Mouse (Mus musculus): ENCODE measurements around the gene Eya3. TPM values are rescaled to one million over a fixed set of nuclear protein-coding genes. Genes with fewer than 3 reads are reported as not detected.

The Eya3 gene
- total and polyA plus RNA-seq, 3 experiments = 24.4 to 50.0 (median 31.0) TPM

- no peaks in the 10 kb centered on the region for H3K79me2 ChIP-seq (replicated peaks; ENCODE audit: control insufficient read depth, extremely low read depth, insufficient read depth, poor library complexity, severe bottlenecking)
- no peaks in the 10 kb centered on the region for H3K27me3 ChIP-seq (replicated peaks)
- H3K4me1 ChIP-seq (ENCODE audit: control insufficient read depth in 1 of 2, insufficient read depth in 2 of 2) = peaks cover 0 to 6% of the 10 kb centered on the region in 2 experiments; a peak in 2 of 4 replicates
- DNase-seq (ENCODE audit: extremely low read depth) = no peak
- no peak overlapping the region for H3K4me2 ChIP-seq (ENCODE audit: insufficient read depth, low read depth, poor library complexity, severe bottlenecking)
- no peak overlapping the region for H3K27ac ChIP-seq (ENCODE audit: insufficient read depth, low read depth)
- no peak for TF ChIP-seq JUND (conservative IDR thresholded peaks at IDR 0.05; ENCODE audit: low read depth, low read length)
- no peak for TF ChIP-seq KAT2A (IDR thresholded peaks at IDR 0.05; ENCODE audit: insufficient replicate concordance, low read length)
- no peak for TF ChIP-seq RAD21 (IDR thresholded peaks at IDR 0.05; ENCODE audit: low read depth, low read length)
- no peak for TF ChIP-seq JUN (IDR thresholded peaks at IDR 0.05; ENCODE audit: insufficient read depth, low read depth, low read length)
- TF ChIP-seq CHD1 (IDR thresholded peaks at IDR 0.05; ENCODE audit: low read depth, low read length) = no peak
- TF ChIP-seq USF2 (conservative IDR thresholded peaks at IDR 0.05; ENCODE audit: low read depth, low read length) = no peak
- no peak for TF ChIP-seq BHLHE40 (IDR thresholded peaks at IDR 0.05; ENCODE audit: low read depth, low read length)
- no peak for TF ChIP-seq ZC3H11A (IDR thresholded peaks at IDR 0.05; ENCODE audit: low read depth, low read length)
- TF ChIP-seq MYC (IDR thresholded peaks at IDR 0.05; ENCODE audit: low read depth, low read length) = no peak
- H3K36me3 ChIP-seq (replicated peaks in 1 of 2; ENCODE audit: control insufficient read depth in 1 of 2, insufficient read depth in 1 of 2, low read length in 1 of 2) = peaks cover 37 to 74% of the 10 kb centered on the region in 2 experiments
- H3K4me3 ChIP-seq (replicated peaks in 1 of 3; ENCODE audit: low read depth in 2 of 3, low read length in 2 of 3, poor library complexity in 1 of 3) = no peak overlapping the region
- in situ Hi-C loops (cut with MboI; ENCODE audit: low pct_ligation_motif_present, low pct_unique_long_range_greater_than_20kb, low sequenced_read_pairs) = no loop called here
- no peaks in the 10 kb centered on the region for H3K9me3 ChIP-seq (replicated peaks; ENCODE audit: low read length)
- dilution Hi-C loops (cut with MboI; ENCODE audit: extremely low pct_ligation_motif_present, extremely low pct_unique_long_range_greater_than_20kb, low sequenced_read_pairs) = no loop called here
- no peak overlapping the region for H3K9ac ChIP-seq (ENCODE audit: insufficient read depth, low read depth)
These were observed 54.6 kb downstream of the Eya3 start for GRCm38 (mm10) chr4:132693366-132693765.

- in situ Hi-C loops (cut with MboI; ENCODE audit: low pct_ligation_motif_present, low pct_unique_long_range_greater_than_20kb, low sequenced_read_pairs) (no loop called here), dilution Hi-C loops (cut with MboI; ENCODE audit: extremely low pct_ligation_motif_present, extremely low pct_unique_long_range_greater_than_20kb, low sequenced_read_pairs) (no loop called here)
- Histone ChIP-seq H3K9me3 (replicated peaks; ENCODE audit: low read length) (no peaks in the 10 kb centered on the region), H3K36me3 (replicated peaks in 1 of 2; ENCODE audit: control insufficient read depth in 1 of 2, insufficient read depth in 1 of 2, low read length in 1 of 2) (peaks cover 43 to 87% of the 10 kb centered on the region in 2 experiments), H3K9ac (ENCODE audit: insufficient read depth, low read depth) (no peak overlapping the region), H3K4me3 (replicated peaks in 1 of 3; ENCODE audit: low read depth in 2 of 3, low read length in 2 of 3, poor library complexity in 1 of 3) (no peak overlapping the region), H3K4me2 (ENCODE audit: insufficient read depth, low read depth, poor library complexity, severe bottlenecking) (no peak overlapping the region), H3K27me3 (replicated peaks) (no peaks in the 10 kb centered on the region), H3K79me2 (replicated peaks; ENCODE audit: control insufficient read depth, extremely low read depth, insufficient read depth, poor library complexity, severe bottlenecking) (no peaks in the 10 kb centered on the region), H3K4me1 (ENCODE audit: control insufficient read depth in 1 of 2, insufficient read depth in 2 of 2) (no peaks in the 10 kb centered on the region), H3K27ac (ENCODE audit: insufficient read depth, low read depth) (no peak overlapping the region)
- no peak for TF ChIP-seq JUND (conservative IDR thresholded peaks at IDR 0.05; ENCODE audit: low read depth, low read length)
- no peak for TF ChIP-seq ZMIZ1 (IDR thresholded peaks at IDR 0.05; ENCODE audit: low read depth, low read length)
- TF ChIP-seq NELFE (IDR thresholded peaks at IDR 0.05; ENCODE audit: low read depth, low read length) = no peak
- DNase-seq (ENCODE audit: extremely low read depth) = no peak
These were observed 63.3 kb downstream of the Eya3 start for GRCm38 (mm10) chr4:132702076-132702475.

GRCm38 (mm10) chr4:132706885-132707284, 68.1 kb downstream of the Eya3 start:
- Histone ChIP-seq H3K36me3 (replicated peaks in 1 of 2; ENCODE audit: control insufficient read depth in 1 of 2, insufficient read depth in 1 of 2, low read length in 1 of 2) (peaks cover 62 to 85% of the 10 kb centered on the region in 2 experiments), H3K4me1 (ENCODE audit: control insufficient read depth in 1 of 2, insufficient read depth in 2 of 2) (no peaks in the 10 kb centered on the region), H3K9ac (ENCODE audit: insufficient read depth, low read depth) (no peak overlapping the region), H3K27me3 (replicated peaks) (no peaks in the 10 kb centered on the region), H3K4me3 (replicated peaks in 1 of 3; ENCODE audit: low read depth in 2 of 3, low read length in 2 of 3, poor library complexity in 1 of 3) (no peak overlapping the region), H3K79me2 (replicated peaks; ENCODE audit: control insufficient read depth, extremely low read depth, insufficient read depth, poor library complexity, severe bottlenecking) (no peaks in the 10 kb centered on the region), H3K9me3 (replicated peaks; ENCODE audit: low read length) (no peaks in the 10 kb centered on the region), H3K27ac (ENCODE audit: insufficient read depth, low read depth) (no peak overlapping the region), H3K4me2 (ENCODE audit: insufficient read depth, low read depth, poor library complexity, severe bottlenecking) (no peak overlapping the region)
- dilution Hi-C loops (cut with MboI; ENCODE audit: extremely low pct_ligation_motif_present, extremely low pct_unique_long_range_greater_than_20kb, low sequenced_read_pairs) = no loop called here
- in situ Hi-C loops (cut with MboI; ENCODE audit: low pct_ligation_motif_present, low pct_unique_long_range_greater_than_20kb, low sequenced_read_pairs) = no loop called here
- no peak for DNase-seq (ENCODE audit: extremely low read depth)
- TF ChIP-seq ZNF384 (IDR thresholded peaks at IDR 0.05; ENCODE audit: low read depth, low read length) = no peak
- TF ChIP-seq SIN3A (IDR thresholded peaks at IDR 0.05; ENCODE audit: low read length) = no peak
- TF ChIP-seq HCFC1 (IDR thresholded peaks at IDR 0.05; ENCODE audit: low read depth, low read length) = no peak
- TF ChIP-seq KAT2A (IDR thresholded peaks at IDR 0.05; ENCODE audit: insufficient replicate concordance, low read length) = no peak
- no peak for TF ChIP-seq CTCF (conservative IDR thresholded peaks at IDR 0.05 in 1 of 2, IDR thresholded peaks at IDR 0.05 in 1 of 2; ENCODE audit: low read depth in 2 of 2, low read length in 2 of 2)
- no peak for TF ChIP-seq JUN (IDR thresholded peaks at IDR 0.05; ENCODE audit: insufficient read depth, low read depth, low read length)
- no peak for TF ChIP-seq IRF4 (IDR thresholded peaks at IDR 0.05; ENCODE audit: low read depth, low read length)
- TF ChIP-seq CHD1 (IDR thresholded peaks at IDR 0.05; ENCODE audit: low read depth, low read length) = no peak
- TF ChIP-seq EP300 (IDR thresholded peaks at IDR 0.05; ENCODE audit: low read length) = no peak
- TF ChIP-seq ETS1 (conservative IDR thresholded peaks at IDR 0.05; ENCODE audit: low read depth, low read length) = no peak
- TF ChIP-seq CHD2 (IDR thresholded peaks at IDR 0.05; ENCODE audit: low read length) = no peak
- TF ChIP-seq UBTF (IDR thresholded peaks at IDR 0.05; ENCODE audit: low read depth, low read length) = no peak
- TF ChIP-seq PAX5 (IDR thresholded peaks at IDR 0.05; ENCODE audit: low read length) = no peak
- TF ChIP-seq RCOR1 (conservative IDR thresholded peaks at IDR 0.05; ENCODE audit: low read depth, low read length) = no peak
- TF ChIP-seq TBP (conservative IDR thresholded peaks at IDR 0.05; ENCODE audit: low read depth, low read length) = no peak
- TF ChIP-seq MYC (IDR thresholded peaks at IDR 0.05; ENCODE audit: low read depth, low read length) = no peak
- TF ChIP-seq POLR2A (IDR thresholded peaks at IDR 0.05; ENCODE audit: low read depth, low read length) = no peak
- no peak for TF ChIP-seq MAX (IDR thresholded peaks at IDR 0.05; ENCODE audit: low read length)
